Mouse (Mus musculus) limb, embryonic 12.5 days (tissue): Measurements from ENCODE around the gene Cep164. TPM values are rescaled to one million over a fixed set of nuclear protein-coding genes. Genes with fewer than 3 reads are reported as not detected.

Experiments used
- ATAC-seq: fragments of 200-750 bp; cut with Nextera tagmentation; 2 replicates; pipeline ENCODE4 v1.8.0; 2017; ENCODE audit warnings: low read depth, moderate TSS enrichment; ENCODE audit not compliant: insufficient number of reproducible peaks, insufficient read depth, low FRiP score, low TSS enrichment
- H3K27ac ChIP-seq: fragments of 300-500 bp; sonication (generic); 2 replicates; pipeline ENCODE4 v1.5.1; 2016; ENCODE audit warnings: mild to moderate bottlenecking, moderate library complexity
- H3K27me3 ChIP-seq: fragments of 300-500 bp; sonication (generic); 2 replicates; pipeline ENCODE4 v1.6.1; 2016; ENCODE audit warnings: mild to moderate bottlenecking, moderate library complexity
- H3K36me3 ChIP-seq: fragments of 300-500 bp; sonication (generic); 2 replicates; pipeline ENCODE4 v1.6.1; 2016; ENCODE audit warnings: mild to moderate bottlenecking, moderate library complexity
- H3K4me1 ChIP-seq: fragments of 300-500 bp; sonication (generic); replicated peaks from 2 replicates; pipeline ENCODE4 v1.6.1; 2016
- H3K4me2 ChIP-seq: fragments of 300-500 bp; sonication (generic); 2 replicates; pipeline ENCODE4 v1.6.1; 2016; ENCODE audit warnings: mild to moderate bottlenecking, moderate library complexity
- H3K4me3 ChIP-seq: fragments of 300-500 bp; sonication (generic); replicated peaks from 2 replicates; pipeline ENCODE4 v1.5.1; 2016; ENCODE audit warnings: mild to moderate bottlenecking
- H3K9ac ChIP-seq: fragments of 300-500 bp; sonication (generic); replicated peaks from 2 replicates; pipeline ENCODE4 v1.6.1; 2016; ENCODE audit warnings: mild to moderate bottlenecking, moderate library complexity
- H3K9me3 ChIP-seq: fragments of 300-500 bp; sonication (generic); 2 replicates; pipeline ENCODE4 v1.6.1; 2016; ENCODE audit warnings: mild to moderate bottlenecking, moderate library complexity
- WGBS: fragments of 180-500 bp; shearing (Covaris S2); methylation state at CpG from one replicate; pipeline ENCODE4 v1.1.7; 2016; 5-methylcytosine and 5-hydroxymethylcytosine counted together
- polyA plus RNA-seq: library from polyadenylated mRNA; unstranded; fragments of >200 nt; fragmentation: Nextera tagmentation; extraction: Ambion mirVana; gene quantifications from 2 replicates; pipeline ENCODE4 v1.2.1, GENCODE M21; 2016

Cep164 gene
- polyA plus RNA-seq, 1 experiment from 2014 or later = 23.6 TPM

GRCm38 (mm10) chr9:45749917-45750316, 78.6 kb downstream of the Cep164 start:
- no peaks in the 10 kb centered on the region for H3K9me3 ChIP-seq
- H3K27me3 ChIP-seq = no peaks in the 10 kb centered on the region; the same call in 1 of the 2 replicates
- no peak for ATAC-seq
- H3K4me1 ChIP-seq = no peaks in the 10 kb centered on the region
- WGBS = 91% methylated on average over 4 of the region's 4 CpGs
- H3K36me3 ChIP-seq = no peaks in the 10 kb centered on the region
- H3K27ac ChIP-seq = no peak overlapping the region
- H3K4me3 ChIP-seq = no peak overlapping the region
- no peak overlapping the region for H3K4me2 ChIP-seq
- H3K9ac ChIP-seq = no peak overlapping the region

- ATAC-seq = no peak
These were observed 83.0 kb downstream of the Cep164 start for GRCm38 (mm10) chr9:45745451-45745850.

GRCm38 (mm10) chr9:45740584-45740980, 87.9 kb downstream of the Cep164 start:
- Histone ChIP-seq H3K4me2 (no peak overlapping the region), H3K27ac (no peak overlapping the region), H3K36me3 (no peaks in the 10 kb centered on the region), H3K9ac (no peak overlapping the region), H3K4me1 (no peaks in the 10 kb centered on the region), H3K27me3 (peaks cover 12% of the 10 kb centered on the region), H3K4me3 (no peak overlapping the region), H3K9me3 (no peaks in the 10 kb centered on the region)
- 68% methylated on average over 2 of the region's 2 CpGs for WGBS
- no peak for ATAC-seq

More at GRCm38 (mm10) chr9:45745451-45745850, 83.0 kb downstream of the Cep164 start:
- 56% methylated on average over 7 of the region's 7 CpGs for WGBS
- no peak overlapping the region for H3K4me3 ChIP-seq
- no peaks in the 10 kb centered on the region for H3K9me3 ChIP-seq
- H3K27ac ChIP-seq = no peak overlapping the region
- peaks cover 12% of the 10 kb centered on the region for H3K27me3 ChIP-seq
- no peaks in the 10 kb centered on the region for H3K36me3 ChIP-seq
- H3K9ac ChIP-seq = no peak overlapping the region
- no peak overlapping the region for H3K4me2 ChIP-seq
- H3K4me1 ChIP-seq = no peaks in the 10 kb centered on the region

- no peaks in the 10 kb centered on the region for H3K36me3 ChIP-seq
- H3K9me3 ChIP-seq = no peaks in the 10 kb centered on the region
- no peak overlapping the region for H3K4me3 ChIP-seq
- no peaks in the 10 kb centered on the region for H3K4me1 ChIP-seq
- no peak for ATAC-seq
- no peak overlapping the region for H3K9ac ChIP-seq
- 70% methylated on average over 17 of the region's 17 CpGs for whole genome bisulfite sequencing
- H3K27ac ChIP-seq = no peak overlapping the region
- H3K27me3 ChIP-seq = peaks cover 12% of the 10 kb centered on the region
- H3K4me2 ChIP-seq = no peak overlapping the region
These were observed 88.5 kb downstream of the Cep164 start for GRCm38 (mm10) chr9:45739702-45740583.

- Histone ChIP-seq H3K27ac (no peak overlapping the region), H3K9ac (no peak overlapping the region), H3K4me3 (no peak overlapping the region), H3K27me3 (peaks cover 12% of the 10 kb centered on the region), H3K4me2 (no peak overlapping the region), H3K9me3 (no peaks in the 10 kb centered on the region), H3K36me3 (no peaks in the 10 kb centered on the region), H3K4me1 (no peaks in the 10 kb centered on the region)
- 72% methylated on average over 12 of the region's 12 CpGs for WGBS
- no peak for ATAC-seq
These were observed 89.3 kb downstream of the Cep164 start for GRCm38 (mm10) chr9:45739001-45739701.

- Histone ChIP-seq H3K27me3 (no peaks in the 10 kb centered on the region; the same call in 1 of the 2 replicates), H3K9me3 (no peaks in the 10 kb centered on the region), H3K36me3 (no peaks in the 10 kb centered on the region), H3K4me1 (no peaks in the 10 kb centered on the region), H3K4me2 (no peak overlapping the region), H3K27ac (no peak overlapping the region), H3K4me3 (no peak overlapping the region), H3K9ac (no peak overlapping the region)
- 74% methylated on average over 6 of the region's 6 CpGs for WGBS
- no peak for ATAC-seq
These were observed 95.2 kb downstream of the Cep164 start for GRCm38 (mm10) chr9:45733246-45733645.

- H3K4me1 ChIP-seq = no peaks in the 10 kb centered on the region
These were observed 96.6 kb downstream of the Cep164 start for GRCm38 (mm10) chr9:45731851-45732250.

GRCm38 (mm10) chr9:45719997-45720396, 108.5 kb downstream of the Cep164 start:
- no peak for ATAC-seq
- no peaks in the 10 kb centered on the region for H3K9me3 ChIP-seq
- no peak overlapping the region for H3K9ac ChIP-seq
- H3K4me2 ChIP-seq = no peak overlapping the region
- WGBS = 23% methylated on average over 7 of the region's 7 CpGs
- no peaks in the 10 kb centered on the region for H3K4me1 ChIP-seq
- no peak overlapping the region for H3K27ac ChIP-seq
- peaks cover 9% of the 10 kb centered on the region for H3K27me3 ChIP-seq
- H3K4me3 ChIP-seq = no peak overlapping the region
- H3K36me3 ChIP-seq = no peaks in the 10 kb centered on the region

More at GRCm38 (mm10) chr9:45731851-45732250, 96.6 kb downstream of the Cep164 start:
- H3K9me3 ChIP-seq = no peaks in the 10 kb centered on the region
- H3K27ac ChIP-seq = no peak overlapping the region
- H3K4me3 ChIP-seq = no peak overlapping the region
- H3K9ac ChIP-seq = no peak overlapping the region
- WGBS = 82% methylated on average over 5 of the region's 5 CpGs
- no peak overlapping the region for H3K4me2 ChIP-seq
- no peaks in the 10 kb centered on the region; the same call in 1 of the 2 replicates for H3K27me3 ChIP-seq
- H3K36me3 ChIP-seq = no peaks in the 10 kb centered on the region
- ATAC-seq = no peak

Other genes starting within 250 kb of the Cep164 start
- 27.3 and 28.3 TPM in 2 replicates for gene Bace1, start 9.9 kb upstream of the Cep164 start, polyA plus RNA-seq
- 22.6 and 23.9 TPM in 2 replicates for gene Pcsk7, start 77.8 kb upstream of the Cep164 start, polyA plus RNA-seq
- 57.9 and 61.7 TPM in 2 replicates for gene Rnf214, start 78.2 kb upstream of the Cep164 start, polyA plus RNA-seq
- 7.5 and 10.8 TPM in 2 replicates for gene Tagln, start 107.4 kb upstream of the Cep164 start, polyA plus RNA-seq
- gene Sidt2, start 126.6 kb upstream of the Cep164 start, polyA plus RNA-seq = 34.5 and 38.4 TPM in 2 replicates
- 220 and 234 TPM in 2 replicates for gene Pafah1b2, start 184.0 kb upstream of the Cep164 start, polyA plus RNA-seq
- gene Sik3, start 184.1 kb upstream of the Cep164 start, polyA plus RNA-seq = 12.0 and 12.6 TPM in 2 replicates